Mouse (Mus musculus): ENCODE results near the gene Junb. TPM values are rescaled to one million over a fixed set of nuclear protein-coding genes. Genes with fewer than 3 reads are reported as not detected.

Junb gene
- polyA plus RNA-seq, 1 experiment from 2014 or later: 26.1 TPM

- 98% methylated on average over 5 of the region's 5 CpGs for WGBS (ENCODE audit: missing documents)
- Histone ChIP-seq H3K27ac (no peak overlapping the region), H3K79me2 (ENCODE audit: inconsistent target) (peaks cover 13% of the 10 kb centered on the region), H3K4me3 (ENCODE audit: inconsistent target) (no peak overlapping the region), H3K36me3 (ENCODE audit: inconsistent target) (peaks cover 26% of the 10 kb centered on the region)
Measured at GRCm38 (mm10) chr8:84970913-84971312, 7.6 kb downstream of the Junb start.

DNA sequence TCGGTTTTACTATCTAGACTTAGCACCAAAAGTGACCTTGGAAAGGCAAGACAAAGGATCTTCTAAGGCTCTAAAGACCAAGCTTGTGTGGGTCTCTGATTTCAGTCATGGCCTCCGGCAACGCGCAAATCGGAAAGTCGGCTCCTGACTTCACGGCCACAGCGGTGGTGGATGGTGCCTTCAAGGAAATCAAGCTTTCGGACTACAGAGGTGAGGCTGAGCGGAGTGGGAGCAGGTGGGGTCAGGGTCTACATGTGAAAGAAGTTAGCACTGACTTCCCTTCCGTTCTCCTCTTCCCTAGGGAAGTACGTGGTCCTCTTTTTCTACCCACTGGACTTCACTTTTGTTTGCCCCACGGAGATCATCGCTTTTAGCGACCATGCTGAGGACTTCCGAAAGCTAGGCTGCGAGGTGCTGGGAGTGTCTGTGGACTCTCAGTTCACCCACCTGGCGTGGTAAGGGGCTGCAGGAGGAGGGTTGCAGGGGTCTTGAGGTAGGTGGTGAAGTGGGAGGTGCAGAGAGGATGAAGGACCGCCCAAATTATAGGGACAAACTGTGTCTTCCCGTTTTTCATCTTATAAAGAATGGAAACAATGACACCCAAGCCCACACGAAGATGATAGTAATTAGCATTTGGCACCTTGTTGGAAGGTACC lies 8.3 kb downstream of the Junb start:
- H3K79me2 ChIP-seq (ENCODE audit: inconsistent target): peaks cover 13% of the 10 kb centered on the region
- peak overlapping the region; percentile 79 for H3K4me3 ChIP-seq (ENCODE audit: inconsistent target)
- H3K27ac ChIP-seq: peak overlapping the region; percentile 88
- WGBS (ENCODE audit: missing documents): 24% methylated on average over 20 of the region's 21 CpGs
- peaks cover 26% of the 10 kb centered on the region for H3K36me3 ChIP-seq (ENCODE audit: inconsistent target)

DNA sequence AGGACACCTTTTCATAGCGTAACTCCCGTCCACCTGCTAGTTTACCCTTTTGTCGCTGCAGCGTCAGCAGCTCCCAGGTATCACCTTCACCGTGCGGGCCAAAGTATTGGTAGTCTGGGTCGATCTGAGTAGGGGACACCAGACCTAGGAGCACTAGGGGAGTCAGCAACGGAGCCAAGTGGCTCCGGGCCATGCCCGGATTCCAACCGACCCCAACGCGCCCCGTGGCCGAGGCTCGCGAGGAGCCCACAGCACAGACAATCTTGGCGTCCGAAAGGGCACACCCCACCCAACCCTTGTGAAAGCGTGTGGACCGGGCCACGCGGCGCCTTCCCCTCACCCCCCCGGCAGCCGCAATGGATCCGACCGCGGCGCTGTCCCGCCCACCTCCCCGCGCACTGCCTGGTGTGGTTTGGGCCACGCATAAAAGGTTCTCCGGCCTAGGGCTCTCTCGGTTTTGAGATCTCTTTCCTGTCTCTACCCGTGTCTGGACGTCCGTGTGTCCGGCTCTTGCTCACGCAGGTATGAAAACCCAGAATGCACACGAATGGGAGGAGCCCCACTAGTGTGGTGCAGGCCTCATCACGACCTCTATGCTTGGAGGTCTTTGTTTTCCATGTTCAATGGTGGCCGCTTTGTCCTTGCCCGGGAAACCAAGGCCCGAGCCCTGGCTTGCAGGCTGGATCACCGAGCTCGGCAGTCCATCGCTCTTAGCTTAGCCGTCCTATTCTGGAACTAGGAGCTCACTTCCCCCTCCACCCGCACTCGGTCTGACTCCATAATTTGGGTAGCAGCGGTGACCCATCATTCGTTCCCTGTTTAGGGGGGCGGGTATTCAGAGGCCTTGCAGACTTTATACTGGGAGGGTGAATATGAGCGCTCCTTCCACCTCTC lies 9.0 kb downstream of the Junb start, which contains the start of the genes Gm49661, Prdx2 and Rnaseh2a:
Gene Gm49661, minus strand, starts transcription at position 193 of the 894 bp plus-strand sequence.
Gene Prdx2, plus strand, starts transcription at position 347 of the 894 bp plus-strand sequence.
Gene Rnaseh2a, minus strand, starts transcription at position 527 of the 894 bp plus-strand sequence.
- Histone ChIP-seq H3K36me3 (ENCODE audit: inconsistent target) (peaks cover 26% of the 10 kb centered on the region), H3K4me3 (ENCODE audit: inconsistent target) (peak within 1 kb of the TSS; percentile 79), H3K79me2 (ENCODE audit: inconsistent target) (peaks cover 13% of the 10 kb centered on the region), H3K27ac (peak within 1 kb of the TSS; percentile 88)
- under 1% methylated on average over 56 of the region's 56 CpGs for WGBS (ENCODE audit: missing documents)

- Histone ChIP-seq H3K36me3 (ENCODE audit: inconsistent target) (peaks cover 26% of the 10 kb centered on the region), H3K79me2 (ENCODE audit: inconsistent target) (peaks cover 13% of the 10 kb centered on the region), H3K4me3 (ENCODE audit: inconsistent target) (peak overlapping the region; percentile 79), H3K27ac (peak overlapping the region; percentile 88)
- WGBS (ENCODE audit: missing documents): 8% methylated on average over 2 of the region's 2 CpGs
Measured at GRCm38 (mm10) chr8:84968650-84969049, 9.9 kb downstream of the Junb start.

GRCm38 (mm10) chr8:84967532-84968304 lies 10.8 kb downstream of the Junb start:
- WGBS (ENCODE audit: missing documents): 93% methylated on average over 13 of the region's 13 CpGs
- H3K4me3 ChIP-seq (ENCODE audit: inconsistent target): no peak overlapping the region
- H3K27ac ChIP-seq: peak overlapping the region; percentile 88
- peaks cover 18% of the 10 kb centered on the region for H3K36me3 ChIP-seq (ENCODE audit: inconsistent target)
- peaks cover 13% of the 10 kb centered on the region for H3K79me2 ChIP-seq (ENCODE audit: inconsistent target)

DNA sequence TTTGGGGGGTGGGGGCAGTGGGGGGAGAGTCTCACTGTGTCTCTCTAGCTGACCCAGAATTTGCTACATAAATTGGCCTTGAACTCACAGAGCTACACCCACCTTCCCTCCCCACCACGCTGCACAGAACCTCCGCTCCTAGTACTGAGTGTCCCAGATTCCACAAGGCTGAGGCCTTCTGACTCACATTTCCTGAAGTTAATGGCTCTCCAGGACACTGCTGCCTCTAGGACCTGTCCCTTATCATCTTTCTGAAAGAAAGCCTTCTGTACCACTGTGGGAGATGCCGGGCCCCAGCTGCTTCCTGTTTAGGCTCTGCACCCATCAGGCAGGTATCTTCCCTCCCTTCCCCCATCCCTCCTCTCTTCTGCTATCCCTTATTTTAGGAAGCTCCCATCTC lies 11.9 kb downstream of the Junb start:
- 61% methylated on average over 3 of the region's 3 CpGs for WGBS (ENCODE audit: missing documents)
- H3K36me3 ChIP-seq (ENCODE audit: inconsistent target): peaks cover 7% of the 10 kb centered on the region
- H3K4me3 ChIP-seq (ENCODE audit: inconsistent target): no peak overlapping the region
- no peak overlapping the region for H3K27ac ChIP-seq
- H3K79me2 ChIP-seq (ENCODE audit: inconsistent target): peaks cover 13% of the 10 kb centered on the region

DNA sequence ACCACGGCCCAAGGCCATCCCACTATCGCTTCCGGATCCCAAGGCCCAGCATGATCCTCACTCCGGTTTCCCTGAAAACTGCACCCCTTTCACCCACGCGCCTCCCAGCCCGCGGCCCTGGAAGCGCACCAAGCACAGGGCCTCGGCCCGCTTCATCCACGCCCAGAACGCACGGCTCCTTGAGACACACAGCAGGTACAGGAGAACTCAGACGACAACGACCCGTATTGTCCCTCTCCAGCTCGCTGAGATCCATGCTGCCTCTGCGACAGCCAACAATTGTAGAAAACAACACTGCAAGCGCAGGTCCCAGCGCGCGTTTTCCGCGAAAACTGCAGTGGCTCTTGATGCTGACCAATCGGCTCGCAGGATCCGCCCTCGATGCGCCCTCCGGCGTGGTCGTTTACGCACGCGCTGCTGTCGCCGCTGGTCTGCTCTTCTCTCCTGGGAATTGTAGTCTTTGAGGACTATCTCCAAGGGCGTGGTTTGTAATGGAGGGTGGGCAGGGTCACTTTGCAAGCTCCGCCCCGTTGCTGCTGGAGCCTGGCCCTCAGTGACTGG lies 12.7 kb downstream of the Junb start:
- peaks cover 11% of the 10 kb centered on the region for H3K79me2 ChIP-seq (ENCODE audit: inconsistent target)
- H3K27ac ChIP-seq: peak overlapping the region; percentile 28
- 0 out of 2 replicates have a peak, but pooled peaks cover 7% of the 10 kb centered on the region for H3K36me3 ChIP-seq (ENCODE audit: inconsistent target)
- peak overlapping the region; percentile 71 for H3K4me3 ChIP-seq (ENCODE audit: inconsistent target)
- WGBS (ENCODE audit: missing documents): under 1% methylated on average over 41 of the region's 41 CpGs

DNA sequence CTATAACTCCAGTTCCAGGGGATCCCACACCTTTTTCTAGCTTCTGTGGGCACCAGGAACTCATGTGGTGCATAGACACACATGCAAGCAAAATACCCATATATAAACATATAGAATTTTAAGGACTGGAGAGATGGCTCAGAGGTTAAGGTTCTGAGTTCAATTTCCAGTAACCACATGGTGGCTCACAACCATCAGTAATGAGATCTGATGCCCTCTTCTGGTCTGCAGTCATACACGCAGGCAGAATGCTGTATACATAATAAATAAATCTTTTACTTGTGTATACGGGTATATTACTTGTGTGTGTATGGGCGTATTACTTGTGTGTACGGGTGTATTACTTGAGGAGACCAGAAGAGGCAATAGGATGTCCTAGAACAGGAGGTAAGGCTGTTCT lies 14.6 kb downstream of the Junb start:
- Histone ChIP-seq H3K27ac (no peak overlapping the region), H3K4me3 (ENCODE audit: inconsistent target) (no peak overlapping the region), H3K79me2 (ENCODE audit: inconsistent target) (no peaks in the 10 kb centered on the region; the same call in 1 of the 2 replicates), H3K36me3 (ENCODE audit: inconsistent target) (0 out of 2 replicates have a peak, but pooled peaks cover 7% of the 10 kb centered on the region)
- whole genome bisulfite sequencing (ENCODE audit: missing documents): 92% methylated on average over 4 of the region's 4 CpGs

GRCm38 (mm10) chr8:84959811-84960210 lies 18.7 kb downstream of the Junb start:
- Histone ChIP-seq H3K4me3 (ENCODE audit: inconsistent target) (no peak overlapping the region), H3K27ac (no peak overlapping the region), H3K79me2 (ENCODE audit: inconsistent target) (no peaks in the 10 kb centered on the region), H3K36me3 (ENCODE audit: inconsistent target) (peaks cover 14% of the 10 kb centered on the region; the same call in 1 of the 2 replicates)
- WGBS (ENCODE audit: missing documents): 98% methylated on average over 5 of the region's 7 CpGs

- Histone ChIP-seq H3K36me3 (ENCODE audit: inconsistent target) (peaks cover 14% of the 10 kb centered on the region; the same call in 1 of the 2 replicates), H3K79me2 (ENCODE audit: inconsistent target) (no peaks in the 10 kb centered on the region), H3K27ac (no peak overlapping the region), H3K4me3 (ENCODE audit: inconsistent target) (no peak overlapping the region)
- WGBS (ENCODE audit: missing documents): 55% methylated on average over 2 of the region's 2 CpGs
Measured at GRCm38 (mm10) chr8:84956768-84957167, 21.8 kb downstream of the Junb start.

DNA sequence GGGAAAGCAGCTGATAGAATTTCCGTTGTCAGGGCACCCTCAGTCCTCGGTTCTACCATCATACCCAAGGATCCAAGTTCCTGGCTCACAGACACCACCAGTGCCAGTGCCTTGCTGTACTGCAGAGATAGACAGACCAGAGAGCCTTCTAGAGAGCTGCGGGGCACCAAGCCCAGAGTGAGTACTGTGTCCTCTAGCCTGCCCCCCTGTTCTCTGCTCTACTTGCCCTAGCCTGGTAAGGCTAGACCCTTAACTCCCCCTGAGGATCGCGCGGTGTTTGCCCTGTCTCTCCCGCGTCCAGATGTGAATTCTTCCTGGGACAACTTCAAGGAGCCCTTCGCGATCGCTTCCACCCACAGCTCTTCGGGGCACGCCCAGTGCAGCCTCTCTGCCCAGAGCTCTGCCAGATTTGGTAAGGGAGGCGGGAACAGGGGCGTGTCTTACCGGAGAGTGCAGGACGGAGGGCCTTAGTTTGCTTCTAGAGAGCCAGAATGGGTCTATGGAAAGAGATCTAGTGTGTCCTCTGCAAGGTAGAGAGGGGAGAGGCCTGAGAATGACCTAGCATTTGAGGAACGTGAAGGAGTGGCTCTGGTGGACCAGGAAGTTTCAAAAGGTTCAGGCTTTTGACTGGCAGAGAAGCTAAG lies 25.8 kb downstream of the Junb start:
- H3K4me3 ChIP-seq (ENCODE audit: inconsistent target): no peak overlapping the region
- WGBS (ENCODE audit: missing documents): 7% methylated on average over 18 of the region's 18 CpGs
- H3K79me2 ChIP-seq (ENCODE audit: inconsistent target): no peaks in the 10 kb centered on the region
- H3K36me3 ChIP-seq (ENCODE audit: inconsistent target): peaks cover 2% of the 10 kb centered on the region; the same call in 1 of the 2 replicates
- H3K27ac ChIP-seq: no peak overlapping the region

- 19% methylated on average over 12 of the region's 12 CpGs for WGBS (ENCODE audit: missing documents)
- Histone ChIP-seq H3K79me2 (ENCODE audit: inconsistent target) (no peaks in the 10 kb centered on the region), H3K27ac (no peak overlapping the region), H3K4me3 (ENCODE audit: inconsistent target) (no peak overlapping the region), H3K36me3 (ENCODE audit: inconsistent target) (no peaks in the 10 kb centered on the region)
Measured at GRCm38 (mm10) chr8:84949753-84950152, 28.8 kb downstream of the Junb start.

DNA sequence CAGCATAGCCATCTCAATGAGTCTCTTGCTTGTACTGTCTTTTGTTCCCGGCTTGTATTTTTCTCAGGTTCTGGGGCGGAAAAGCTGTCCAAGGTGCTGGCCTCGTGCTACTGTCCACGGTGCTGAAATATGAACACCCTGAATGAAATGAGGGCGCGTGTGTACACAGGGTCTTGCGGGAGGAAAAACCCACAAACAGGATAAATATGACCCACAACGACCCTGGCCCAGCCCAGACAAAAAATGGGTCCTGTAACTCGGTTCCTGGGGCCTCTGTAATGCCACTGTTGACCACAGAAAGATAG lies 31.3 kb downstream of the Junb start:
- no peaks in the 10 kb centered on the region for H3K36me3 ChIP-seq (ENCODE audit: inconsistent target)
- H3K4me3 ChIP-seq (ENCODE audit: inconsistent target): no peak overlapping the region
- WGBS (ENCODE audit: missing documents): 13% methylated on average over 9 of the region's 9 CpGs
- H3K79me2 ChIP-seq (ENCODE audit: inconsistent target): no peaks in the 10 kb centered on the region
- H3K27ac ChIP-seq: no peak overlapping the region

Measured in macrophage (primary cell).